Mouse (Mus musculus) testis, adult 2 months (tissue): ENCODE data around the gene Trnp1.
A peak's percentile ranks its signal among the peaks of the same experiment; 100 is the strongest.

Source experiments
- CTCF ChIP-seq: fragments of 200-500 bp; IDR thresholded peaks from 2 replicates; pipeline ENCODE4 v1.5.1; 2012; ENCODE audit warnings: low read depth, mild to moderate bottlenecking, inconsistent platforms, low read length, moderate library complexity; ENCODE audit not compliant: control insufficient read depth, insufficient read depth, insufficient replicate concordance
- POLR2A ChIP-seq: fragments of 200-500 bp; IDR thresholded peaks from 2 replicates; pipeline ENCODE4 v1.6.1; 2012; ENCODE audit warnings: low read depth, mild to moderate bottlenecking, inconsistent platforms, low read length, moderate library complexity; ENCODE audit not compliant: control insufficient read depth

DNA sequence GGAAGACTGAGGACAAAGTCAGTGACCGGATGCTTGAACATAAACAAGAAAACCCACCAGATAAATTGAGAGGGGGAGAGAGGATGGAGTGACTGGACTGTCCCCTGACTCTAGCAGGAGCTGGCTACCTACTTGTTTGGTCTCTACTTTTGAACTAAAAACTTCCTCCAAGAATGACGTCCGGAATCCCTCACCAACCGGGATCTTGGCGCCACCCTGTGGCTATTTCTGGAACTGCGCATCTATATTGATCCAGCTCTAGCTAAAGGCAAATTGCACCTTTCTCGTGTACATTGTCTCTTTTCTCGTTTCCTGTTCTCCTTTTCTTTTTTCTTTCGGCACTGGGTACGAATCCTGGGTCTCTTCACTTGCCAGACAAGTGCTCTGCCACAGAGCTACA lies 46.8 kb downstream of the Trnp1 start:
- TF ChIP-seq CTCF (peak; percentile 91), POLR2A (no peak)
